Mouse (Mus musculus) thymus, adult 2 months (tissue): Measurements from ENCODE around the gene Tinagl1. TPM values are rescaled to one million over a fixed set of nuclear protein-coding genes. Genes with fewer than 3 reads are reported as not detected.

ENCODE experiments used
- DNase-seq: peaks from one replicate; pipeline ENCODE4 v3.0.0; 2021
- H3K27ac ChIP-seq: fragments of 200-500 bp; 2 replicates; pipeline ENCODE4 v1.5.1; 2012; ENCODE audit warnings: low read length, control low read depth; ENCODE audit not compliant: control insufficient read depth, insufficient read depth
- H3K27me3 ChIP-seq: fragments of 200-500 bp; 2 replicates; pipeline ENCODE4 v1.6.1; 2012; ENCODE audit warnings: mild to moderate bottlenecking, low read length, moderate library complexity, mixed read lengths; ENCODE audit not compliant: control insufficient read depth, insufficient read depth
- H3K36me3 ChIP-seq: fragments of 200-500 bp; 2 replicates; pipeline ENCODE4 v1.6.1; 2012; ENCODE audit warnings: mild to moderate bottlenecking, low read length, moderate library complexity; ENCODE audit not compliant: control insufficient read depth, insufficient read depth
- H3K4me1 ChIP-seq: fragments of 200-500 bp; replicated peaks from 2 replicates; pipeline ENCODE4 v1.6.1; 2012; ENCODE audit warnings: low read length; ENCODE audit not compliant: control insufficient read depth, insufficient read depth
- H3K4me3 ChIP-seq: fragments of 200-500 bp; 2 replicates; pipeline ENCODE4 v1.5.1; 2012; ENCODE audit warnings: mild to moderate bottlenecking, low read length, control low read depth, moderate library complexity; ENCODE audit not compliant: control insufficient read depth, insufficient read depth
- CTCF ChIP-seq: fragments of 200-500 bp; IDR thresholded peaks from 2 replicates; pipeline ENCODE4 v1.5.1; 2012; ENCODE audit warnings: mild to moderate bottlenecking, control low read depth, low read length, moderate library complexity, borderline replicate concordance; ENCODE audit not compliant: control insufficient read depth, poor library complexity, insufficient read depth; ENCODE audit errors: extremely low read depth
- POLR2A ChIP-seq: fragments of 200-500 bp; IDR thresholded peaks from 2 replicates; pipeline ENCODE4 v1.6.1; 2012; ENCODE audit warnings: mild to moderate bottlenecking, low read length, control low read depth, moderate library complexity; ENCODE audit not compliant: control insufficient read depth, poor library complexity, insufficient read depth; ENCODE audit errors: extremely low read depth
- WGBS: fragments of 180-500 bp; shearing (Covaris S2); methylation state at CpG from one replicate; pipeline ENCODE4 v1.1.7; 2018; 5-methylcytosine and 5-hydroxymethylcytosine counted together
- polyA plus RNA-seq: library from polyadenylated mRNA; depleted of rRNA; stranded (reverse); fragments of >200 nt; gene quantifications from 2 replicates; pipeline ENCODE4 v1.2.3, GENCODE M21; 2012

Tinagl1 gene
- polyA plus RNA-seq, 1 experiment, result 40.3 TPM

- Histone ChIP-seq H3K4me3 (no peak overlapping the region), H3K36me3 (no peaks in the 10 kb centered on the region), H3K27me3 (no peaks in the 10 kb centered on the region), H3K27ac (no peak overlapping the region), H3K4me1 (no peaks in the 10 kb centered on the region; the same call in 1 of the 2 replicates)
- 4% methylated on average over 13 of the region's 13 CpGs for WGBS
- TF ChIP-seq POLR2A, result 0 out of 2 replicates have a peak, but pooled peaks have one; percentile 24
- TF ChIP-seq CTCF, result peak; percentile 86
- DNase-seq, result peak; percentile 67
Observed at GRCm38 (mm10) chr4:130188806-130189297, 13.9 kb upstream of the Tinagl1 start.

GRCm38 (mm10) chr4:130186891-130187290, 12.0 kb upstream of the Tinagl1 start:
- TF ChIP-seq POLR2A, result no peak
- TF ChIP-seq CTCF, result no peak
- WGBS, result 54% methylated on average over 12 of the region's 12 CpGs
- Histone ChIP-seq H3K27me3 (no peaks in the 10 kb centered on the region), H3K36me3 (no peaks in the 10 kb centered on the region), H3K27ac (no peak overlapping the region), H3K4me3 (no peak overlapping the region), H3K4me1 (no peaks in the 10 kb centered on the region; the same call in 1 of the 2 replicates)
- DNase-seq, result no peak

- DNase-seq, result no peak
- Histone ChIP-seq H3K4me1 (no peaks in the 10 kb centered on the region; the same call in 1 of the 2 replicates), H3K27me3 (no peaks in the 10 kb centered on the region), H3K27ac (no peak overlapping the region), H3K36me3 (no peaks in the 10 kb centered on the region), H3K4me3 (no peak overlapping the region)
- TF ChIP-seq POLR2A (no peak), CTCF (no peak)
- 90% methylated on average over 9 of the region's 9 CpGs for WGBS
Observed at GRCm38 (mm10) chr4:130186450-130186849, 11.5 kb upstream of the Tinagl1 start.

- WGBS, result 90% methylated on average over 5 of the region's 5 CpGs
- H3K4me3 ChIP-seq, result no peak overlapping the region
- H3K4me1 ChIP-seq, result no peaks in the 10 kb centered on the region; the same call in 1 of the 2 replicates
- H3K36me3 ChIP-seq, result no peaks in the 10 kb centered on the region
- no peak overlapping the region for H3K27ac ChIP-seq
- no peaks in the 10 kb centered on the region for H3K27me3 ChIP-seq
- DNase-seq, result no peak
- TF ChIP-seq CTCF (no peak), POLR2A (no peak)
Observed at GRCm38 (mm10) chr4:130183879-130184278, 9.0 kb upstream of the Tinagl1 start.

GRCm38 (mm10) chr4:130183023-130183422, 8.1 kb upstream of the Tinagl1 start:
- WGBS, result 94% methylated on average over 13 of the region's 13 CpGs
- no peak overlapping the region for H3K27ac ChIP-seq
- TF ChIP-seq CTCF (no peak), POLR2A (no peak)
- no peak overlapping the region for H3K4me3 ChIP-seq
- DNase-seq, result no peak
- H3K36me3 ChIP-seq, result no peaks in the 10 kb centered on the region
- no peaks in the 10 kb centered on the region for H3K4me1 ChIP-seq
- no peaks in the 10 kb centered on the region for H3K27me3 ChIP-seq

GRCm38 (mm10) chr4:130181886-130182285, 7.0 kb upstream of the Tinagl1 start:
- WGBS, result 89% methylated on average over 4 of the region's 4 CpGs
- H3K36me3 ChIP-seq, result no peaks in the 10 kb centered on the region
- H3K4me3 ChIP-seq, result no peak overlapping the region
- DNase-seq, result no peak
- TF ChIP-seq POLR2A, result no peak
- TF ChIP-seq CTCF, result no peak
- no peak overlapping the region for H3K27ac ChIP-seq
- no peaks in the 10 kb centered on the region for H3K4me1 ChIP-seq
- H3K27me3 ChIP-seq, result no peaks in the 10 kb centered on the region

GRCm38 (mm10) chr4:130180909-130181602, 6.1 kb upstream of the Tinagl1 start:
- no peak overlapping the region for H3K27ac ChIP-seq
- no peaks in the 10 kb centered on the region for H3K36me3 ChIP-seq
- H3K4me1 ChIP-seq, result no peaks in the 10 kb centered on the region
- WGBS, result 92% methylated on average over 7 of the region's 7 CpGs
- no peak for DNase-seq
- H3K4me3 ChIP-seq, result no peak overlapping the region
- H3K27me3 ChIP-seq, result no peaks in the 10 kb centered on the region
- TF ChIP-seq CTCF (no peak), POLR2A (no peak)
